Mouse (Mus musculus) forebrain, embryonic 14.5 days (tissue): Measurements from ENCODE around the gene Myo1b. TPM values are rescaled to one million over a fixed set of nuclear protein-coding genes. Genes with fewer than 3 reads are reported as not detected.

ENCODE experiments used
- ATAC-seq: fragments of 200-750 bp; cut with Nextera tagmentation; 2 replicates; pipeline ENCODE4 v1.8.0; 2017; ENCODE audit warnings: mild to moderate bottlenecking, moderate library complexity
- DNase-seq: peaks from one replicate; pipeline ENCODE4 v3.0.0-alpha.2; 2015; ENCODE audit warnings: low spot score
- H3K27ac ChIP-seq: fragments of 300-500 bp; sonication (generic); 2 replicates; pipeline ENCODE4 v1.5.1; 2014; ENCODE audit warnings: low read depth, mild to moderate bottlenecking, control low read depth, low read length, moderate library complexity
- H3K27me3 ChIP-seq: fragments of 300-500 bp; sonication (generic); replicated peaks from 2 replicates; pipeline ENCODE4 v1.6.1; 2014; ENCODE audit warnings: low read length, control low read depth, mixed read lengths; ENCODE audit not compliant: control insufficient read depth, insufficient read depth
- H3K36me3 ChIP-seq: fragments of 300-500 bp; sonication (generic); 2 replicates; pipeline ENCODE4 v1.6.1; 2014; ENCODE audit warnings: low read length, control low read depth; ENCODE audit not compliant: control insufficient read depth, insufficient read depth
- H3K4me1 ChIP-seq: fragments of 300-500 bp; sonication (generic); 2 replicates; pipeline ENCODE4 v1.6.1; 2014; ENCODE audit warnings: antibody characterized with exemption, low read length, control low read depth; ENCODE audit not compliant: control insufficient read depth, insufficient read depth
- H3K4me2 ChIP-seq: fragments of 300-500 bp; sonication (generic); 2 replicates; pipeline ENCODE4 v1.6.1; 2014; ENCODE audit warnings: mild to moderate bottlenecking, control low read depth, low read length
- H3K4me3 ChIP-seq: fragments of 300-500 bp; sonication (generic); 2 replicates; pipeline ENCODE4 v1.5.1; 2014; ENCODE audit warnings: low read depth, low read length, control low read depth
- H3K9ac ChIP-seq: fragments of 300-500 bp; sonication (generic); 2 replicates; pipeline ENCODE4 v1.6.1; 2014; ENCODE audit warnings: mild to moderate bottlenecking, low read length, control low read depth, moderate library complexity
- H3K9me3 ChIP-seq: fragments of 300-500 bp; sonication (generic); replicated peaks from 2 replicates; pipeline ENCODE4 v1.6.1; 2016; ENCODE audit warnings: low read length, control low read depth, mixed read lengths; ENCODE audit not compliant: control insufficient read depth
- WGBS: fragments of 180-500 bp; shearing (Covaris S2); extraction: QIAGEN DNeasy Blood & Tissue Kit; methylation state at CpG from one replicate; pipeline ENCODE4 v1.1.7; 2014; 5-methylcytosine and 5-hydroxymethylcytosine counted together
- polyA plus RNA-seq: library from polyadenylated mRNA; unstranded; fragments of >200 nt; fragmentation: Nextera tagmentation; extraction: Ambion mirVana; gene quantifications from 2 replicates; pipeline ENCODE4 v1.2.1, GENCODE M21; 2014

Gene Myo1b
- polyA plus RNA-seq, 1 experiment from 2014 or later = 78.1 TPM

GRCm38 (mm10) chr1:51907821-51908220 lies 8.1 kb downstream of the Myo1b start:
- peak; percentile 45 for DNase-seq
- H3K9ac ChIP-seq = no peak overlapping the region
- H3K9me3 ChIP-seq = no peaks in the 10 kb centered on the region
- no peaks in the 10 kb centered on the region for H3K27me3 ChIP-seq
- H3K36me3 ChIP-seq = peaks cover 7% of the 10 kb centered on the region; the same call in 1 of the 2 replicates
- no peak overlapping the region for H3K4me2 ChIP-seq
- no peak for ATAC-seq
- no peak overlapping the region for H3K27ac ChIP-seq
- 36% methylated on average over 8 of the region's 8 CpGs for WGBS
- H3K4me3 ChIP-seq = no peak overlapping the region
- peaks cover 14% of the 10 kb centered on the region for H3K4me1 ChIP-seq

GRCm38 (mm10) chr1:51906206-51906906 lies 9.5 kb downstream of the Myo1b start:
- DNase-seq (no peak), ATAC-seq (no peak)
- Histone ChIP-seq H3K27ac (no peak overlapping the region), H3K4me1 (peaks cover 16% of the 10 kb centered on the region), H3K27me3 (no peaks in the 10 kb centered on the region), H3K9ac (no peak overlapping the region), H3K4me3 (no peak overlapping the region), H3K36me3 (peaks cover 7% of the 10 kb centered on the region; the same call in 1 of the 2 replicates), H3K4me2 (no peak overlapping the region), H3K9me3 (no peaks in the 10 kb centered on the region)
- WGBS = 92% methylated on average over 8 of the region's 8 CpGs

- 89% methylated on average over 6 of the region's 6 CpGs for WGBS
Measured at GRCm38 (mm10) chr1:51905073-51905472, 10.8 kb downstream of the Myo1b start.

GRCm38 (mm10) chr1:51897160-51897572 lies 18.7 kb downstream of the Myo1b start:
- ATAC-seq = peak; percentile 24; the same call in 1 of the 2 replicates
- 20% methylated on average over 3 of the region's 6 CpGs for WGBS

More at GRCm38 (mm10) chr1:51905073-51905472, 10.8 kb downstream of the Myo1b start:
- H3K4me1 ChIP-seq = peaks cover 16% of the 10 kb centered on the region
- no peak overlapping the region for H3K4me3 ChIP-seq
- H3K27me3 ChIP-seq = no peaks in the 10 kb centered on the region
- no peak overlapping the region for H3K9ac ChIP-seq
- no peak overlapping the region for H3K27ac ChIP-seq
- no peaks in the 10 kb centered on the region for H3K9me3 ChIP-seq
- ATAC-seq = no peak
- DNase-seq = no peak
- no peak overlapping the region for H3K4me2 ChIP-seq
- 0 out of 2 replicates have a peak, but pooled peaks cover 1% of the 10 kb centered on the region for H3K36me3 ChIP-seq

GRCm38 (mm10) chr1:51895961-51896360 lies 19.9 kb downstream of the Myo1b start:
- Histone ChIP-seq H3K4me3 (no peak overlapping the region), H3K27me3 (no peaks in the 10 kb centered on the region), H3K4me2 (no peak overlapping the region), H3K36me3 (no peaks in the 10 kb centered on the region), H3K9me3 (no peaks in the 10 kb centered on the region), H3K27ac (no peak overlapping the region), H3K9ac (no peak overlapping the region), H3K4me1 (peaks cover 15% of the 10 kb centered on the region; the same call in 1 of the 2 replicates)
- ATAC-seq (0 out of 2 replicates have a peak, but pooled peaks have one; percentile 9), DNase-seq (no peak)
- WGBS = 26% methylated on average over 10 of the region's 10 CpGs

More at GRCm38 (mm10) chr1:51897160-51897572, 18.7 kb downstream of the Myo1b start:
- no peak overlapping the region for H3K9ac ChIP-seq
- DNase-seq = peak; percentile 45
- no peaks in the 10 kb centered on the region for H3K9me3 ChIP-seq
- no peaks in the 10 kb centered on the region for H3K27me3 ChIP-seq
- H3K4me3 ChIP-seq = no peak overlapping the region
- no peak overlapping the region for H3K4me2 ChIP-seq
- no peak overlapping the region for H3K27ac ChIP-seq
- H3K36me3 ChIP-seq = no peaks in the 10 kb centered on the region
- peaks cover 15% of the 10 kb centered on the region; the same call in 1 of the 2 replicates for H3K4me1 ChIP-seq

- H3K27me3 ChIP-seq = no peaks in the 10 kb centered on the region
- H3K4me1 ChIP-seq = peaks cover 15% of the 10 kb centered on the region; the same call in 1 of the 2 replicates
- no peak overlapping the region for H3K27ac ChIP-seq
- H3K9ac ChIP-seq = no peak overlapping the region
- H3K4me3 ChIP-seq = no peak overlapping the region
- no peak overlapping the region for H3K4me2 ChIP-seq
- H3K36me3 ChIP-seq = no peaks in the 10 kb centered on the region
- ATAC-seq (no peak), DNase-seq (no peak)
- no peaks in the 10 kb centered on the region for H3K9me3 ChIP-seq
- WGBS = 79% methylated on average over 3 of the region's 3 CpGs
Measured at GRCm38 (mm10) chr1:51894721-51895120, 21.1 kb downstream of the Myo1b start.

GRCm38 (mm10) chr1:51893521-51894355 lies 22.1 kb downstream of the Myo1b start:
- Histone ChIP-seq H3K36me3 (no peaks in the 10 kb centered on the region), H3K27me3 (no peaks in the 10 kb centered on the region), H3K4me1 (peaks cover 15% of the 10 kb centered on the region; the same call in 1 of the 2 replicates), H3K9me3 (no peaks in the 10 kb centered on the region), H3K4me2 (no peak overlapping the region), H3K4me3 (no peak overlapping the region), H3K27ac (no peak overlapping the region), H3K9ac (no peak overlapping the region)
- ATAC-seq (no peak), DNase-seq (no peak)
- 76% methylated on average over 16 of the region's 16 CpGs for WGBS

GRCm38 (mm10) chr1:51892005-51892404 lies 23.9 kb downstream of the Myo1b start:
- H3K4me3 ChIP-seq = no peak overlapping the region
- WGBS = 97% methylated on average over 4 of the region's 4 CpGs
- ATAC-seq (no peak), DNase-seq (no peak)
- no peak overlapping the region for H3K27ac ChIP-seq
- H3K9me3 ChIP-seq = no peaks in the 10 kb centered on the region
- no peaks in the 10 kb centered on the region for H3K27me3 ChIP-seq
- H3K4me2 ChIP-seq = no peak overlapping the region
- H3K4me1 ChIP-seq = peaks cover 13% of the 10 kb centered on the region; the same call in 1 of the 2 replicates
- H3K36me3 ChIP-seq = no peaks in the 10 kb centered on the region
- H3K9ac ChIP-seq = no peak overlapping the region
